Comparison of ENCODE assay signal across 7 mouse cellular contexts in the genomic region with DNA sequence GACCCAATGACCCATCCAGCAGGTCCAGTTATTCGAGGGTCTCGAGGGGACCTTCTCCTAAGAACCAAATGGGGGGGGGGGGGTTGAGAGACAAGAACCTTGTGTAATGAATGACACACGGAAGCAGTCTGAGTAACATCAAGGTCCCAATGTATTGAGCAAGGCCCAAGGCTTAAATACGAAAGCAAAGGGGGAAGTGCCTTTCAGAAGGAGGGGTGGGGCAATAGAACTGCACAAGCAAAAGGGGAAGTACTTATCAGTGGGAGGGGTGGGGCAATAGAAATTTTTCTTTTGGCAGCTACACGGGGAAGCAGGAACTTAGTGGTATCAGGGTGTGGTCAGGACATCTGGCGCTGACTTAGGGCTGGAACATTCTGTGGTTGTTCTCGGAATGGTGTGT. TPM values are rescaled to one million over a fixed set of nuclear protein-coding genes. Genes with fewer than 3 reads are reported as not detected.
DNase-seq lines count a peak whose midpoint lies in the region; ATAC-seq and TF ChIP-seq lines count a peak whose summit lies in the region.
"Not testable (repeated sequence)": the region's sequence is repeated elsewhere in the genome, so short reads cannot be mapped to it uniquely, and the experiment has no call there.
"Had no signal": no experiment of that assay in that cellular context is flagged by ENCODE, and none has a peak within 500 bp of the region (broad histone marks: within the 10 kb centered on the region; RNA-seq: fewer than 3 reads in every experiment).

No protein-coding gene starts in this region.

- TF ChIP-seq POLR2A in CH12.LX (IDR thresholded peaks at IDR 0.05; ENCODE audit: low read depth, low read length), result not testable (repeated sequence)

- not testable (repeated sequence) for H3K27ac ChIP-seq in CH12.LX (ENCODE audit: insufficient read depth, low read depth); liver, postnatal 0 days (ENCODE audit: low read depth); stomach, postnatal 0 days (replicated peaks)

- not testable (repeated sequence) for H3K79me2 ChIP-seq in CH12.LX (replicated peaks; ENCODE audit: control insufficient read depth, extremely low read depth, insufficient read depth, poor library complexity, severe bottlenecking)

- not testable (repeated sequence) for TF ChIP-seq EP300 in CH12.LX (IDR thresholded peaks at IDR 0.05; ENCODE audit: low read length); liver, postnatal 0 days (IDR thresholded peaks at IDR 0.05; ENCODE audit: low read depth); stomach, postnatal 0 days (optimal IDR thresholded peaks at IDR 0.05)

- H3K9me3 ChIP-seq in CH12.LX (replicated peaks; ENCODE audit: low read length); liver, postnatal 0 days (ENCODE audit: low read length); stomach, postnatal 0 days (ENCODE audit: control insufficient read depth, low read length): not testable (repeated sequence)

- ATAC-seq in liver, postnatal 0 days, result peak; percentile 68
- peak; percentile 56; the same call in 1 of the 2 replicates for ATAC-seq in stomach, postnatal 0 days (ENCODE audit: low FRiP score, low TSS enrichment)

- TF ChIP-seq CTCF in CH12.LX (conservative IDR thresholded peaks at IDR 0.05 in 1 of 2, IDR thresholded peaks at IDR 0.05 in 1 of 2; ENCODE audit: low read depth in 2 of 2, low read length in 2 of 2); liver, postnatal 0 days (IDR thresholded peaks at IDR 0.05; ENCODE audit: low read depth); stomach, postnatal 0 days (IDR thresholded peaks at IDR 0.05; ENCODE audit: low read depth): not testable (repeated sequence)

- H3K4me2 ChIP-seq in CH12.LX (ENCODE audit: insufficient read depth, low read depth, poor library complexity, severe bottlenecking); liver, postnatal 0 days (ENCODE audit: low read depth, low read length); stomach, postnatal 0 days (replicated peaks; ENCODE audit: low read depth): not testable (repeated sequence)

- H3K36me3 ChIP-seq in CH12.LX (replicated peaks in 1 of 2; ENCODE audit: control insufficient read depth in 1 of 2, insufficient read depth in 1 of 2, low read length in 1 of 2); liver, postnatal 0 days (replicated peaks; ENCODE audit: insufficient read depth, low read length); stomach, postnatal 0 days (ENCODE audit: control insufficient read depth, insufficient read depth, low read length): not testable (repeated sequence)

- WGBS in liver, postnatal 0 days (ENCODE audit: insufficient replicate concordance), result 39% methylated on average over 7 of the region's 7 CpGs
- WGBS in stomach, postnatal 0 days, result 69% methylated on average over 7 of the region's 7 CpGs

- H3K4me1 ChIP-seq in CH12.LX (ENCODE audit: control insufficient read depth in 1 of 2, insufficient read depth in 2 of 2); liver, postnatal 0 days (ENCODE audit: insufficient read depth); stomach, postnatal 0 days (replicated peaks; ENCODE audit: control insufficient read depth, insufficient read depth): not testable (repeated sequence)

- TF ChIP-seq RAD21 in CH12.LX (IDR thresholded peaks at IDR 0.05; ENCODE audit: low read depth, low read length), result not testable (repeated sequence)

- H3K27me3 ChIP-seq in CH12.LX (replicated peaks); liver, postnatal 0 days (ENCODE audit: insufficient read depth, low read length); stomach, postnatal 0 days (ENCODE audit: control insufficient read depth, insufficient read depth, low read length): not testable (repeated sequence)

- dilution Hi-C loops in CH12.LX (cut with MboI; ENCODE audit: extremely low pct_ligation_motif_present, extremely low pct_unique_long_range_greater_than_20kb, low sequenced_read_pairs), result not testable (repeated sequence)

- H3K4me3 ChIP-seq in CH12.LX (replicated peaks in 1 of 3; ENCODE audit: low read depth in 2 of 3, low read length in 2 of 3, poor library complexity in 1 of 3); liver, postnatal 0 days (ENCODE audit: low read depth, low read length); stomach, postnatal 0 days (ENCODE audit: low read depth, low read length): not testable (repeated sequence)

- not testable (repeated sequence) for H3K9ac ChIP-seq in CH12.LX (ENCODE audit: insufficient read depth, low read depth); liver, postnatal 0 days (replicated peaks); stomach, postnatal 0 days (ENCODE audit: low read length)

- in situ Hi-C loops in CH12.LX (cut with MboI; ENCODE audit: low pct_ligation_motif_present, low pct_unique_long_range_greater_than_20kb, low sequenced_read_pairs), result not testable (repeated sequence)

- DNase-seq in 416B (ENCODE audit: low read depth), result peak; percentile 59
- DNase-seq in CH12.LX (ENCODE audit: extremely low read depth), result peak; percentile 17
- DNase-seq in MEL-GATA-1-ER (ENCODE audit: extremely low read depth, low read depth), result peak; percentile 59
- DNase-seq in liver, postnatal 0 days; stomach, postnatal 0 days (ENCODE audit: low spot score): not testable (repeated sequence)
- peak; percentile 2 for DNase-seq in lung, postnatal 10 days

RNA-seq across cellular contexts. Expression of gene Dnah7c, which starts 10.6 kb away (rescaled TPM):
- not detected in 2 replicates for total RNA-seq in CH12.LX (2012; rRNA removed)
- total RNA-seq in CH12.LX (2014; rRNA removed), result not detected in 2 replicates
- polyA plus RNA-seq in CH12.LX (2012; ENCODE audit: insufficient read length, low read depth), result not detected in 2 replicates
- not detected in 2 replicates for polyA plus RNA-seq in liver, postnatal 0 days (2015; fragmentation: Nextera tagmentation; extraction: Ambion mirVana)
- 0.01 and 0.02 TPM in 2 replicates for polyA plus RNA-seq in stomach, postnatal 0 days (2015; fragmentation: Nextera tagmentation; extraction: Ambion mirVana)
- total RNA-seq: common myeloid progenitor, adult 5-6 weeks had no signal
